Mouse (Mus musculus): ENCODE measurements around the gene Cwc22. TPM values are rescaled to one million over a fixed set of nuclear protein-coding genes. Genes with fewer than 3 reads are reported as not detected.

The Cwc22 gene
- polyA plus RNA-seq, 2 experiments: 11.0 to 15.8 TPM

DNA sequence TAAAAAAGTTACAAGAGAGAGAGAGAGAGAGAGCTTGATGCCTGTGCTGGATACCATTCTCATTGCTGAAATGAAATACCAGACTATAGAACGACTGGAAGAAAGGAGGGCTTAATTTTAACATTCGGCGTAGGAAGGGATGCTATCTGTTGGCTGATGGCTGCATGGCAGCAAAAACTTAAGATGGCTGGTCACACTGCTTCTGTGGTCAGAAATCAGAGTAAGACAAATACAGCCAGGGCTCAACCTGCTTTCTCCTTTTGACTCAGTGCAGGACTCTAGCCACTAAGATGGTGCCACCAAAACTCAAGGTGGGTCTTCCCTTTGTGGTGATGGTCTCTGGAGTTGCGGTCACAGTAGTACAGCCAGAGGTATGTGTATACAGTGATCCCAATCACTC lies 70.7 kb downstream of the Cwc22 start:
- Histone ChIP-seq H3K4me1 (replicated peaks; ENCODE audit: control insufficient read depth in 2 of 2, insufficient read depth in 2 of 2, low read length in 1 of 2) (no peaks in the 10 kb centered on the region), H3K27ac (no peak overlapping the region), H3K4me3 (ENCODE audit: insufficient read depth in 1 of 2, low read depth in 2 of 2, low read length in 2 of 2) (no peak overlapping the region), H3K9me3 (ENCODE audit: control insufficient read depth, low read length) (no peaks in the 10 kb centered on the region), H3K4me2 (ENCODE audit: low read depth) (no peak overlapping the region), H3K27me3 (ENCODE audit: control insufficient read depth, insufficient read depth, low read length) (no peaks in the 10 kb centered on the region), H3K9ac (replicated peaks) (no peak overlapping the region), H3K36me3 (replicated peaks; ENCODE audit: control insufficient read depth, insufficient read depth, low read depth) (no peaks in the 10 kb centered on the region)
- 75% methylated on average over 4 of the region's 4 CpGs for WGBS (ENCODE audit: insufficient replicate concordance)
- ATAC-seq (ENCODE audit: insufficient read depth) (no peak), DNase-seq (ENCODE audit: low read depth in 3 of 3, low spot score in 3 of 3) (no peak)
- TF ChIP-seq EP300 (IDR thresholded peaks at IDR 0.05; ENCODE audit: low read depth) (no peak), CTCF (IDR thresholded peaks at IDR 0.05; ENCODE audit: low read depth) (no peak)

DNA sequence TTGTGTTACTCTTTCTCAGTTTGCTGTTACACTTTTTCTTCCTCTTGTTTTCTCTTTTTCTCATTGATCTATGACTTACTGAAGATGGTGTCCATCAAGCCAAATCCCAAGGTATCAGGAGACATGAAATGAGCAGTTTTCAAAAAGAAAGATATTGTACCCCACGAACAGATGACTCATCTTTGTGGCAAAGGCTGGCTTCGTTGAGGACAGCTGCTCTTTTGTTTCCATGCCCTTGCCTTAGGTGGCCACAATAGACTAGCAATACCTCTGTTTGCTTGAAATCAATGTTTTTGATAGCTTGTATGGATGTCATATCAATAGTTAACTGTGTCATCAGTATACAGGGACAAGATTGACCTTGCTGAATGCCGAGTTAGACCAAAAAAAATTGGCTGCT lies 71.5 kb downstream of the Cwc22 start:
- Histone ChIP-seq H3K4me1 (replicated peaks; ENCODE audit: control insufficient read depth in 2 of 2, insufficient read depth in 2 of 2, low read length in 1 of 2) (no peaks in the 10 kb centered on the region), H3K27ac (no peak overlapping the region), H3K4me2 (ENCODE audit: low read depth) (no peak overlapping the region), H3K9ac (replicated peaks) (no peak overlapping the region), H3K9me3 (ENCODE audit: control insufficient read depth, low read length) (no peaks in the 10 kb centered on the region), H3K27me3 (ENCODE audit: control insufficient read depth, insufficient read depth, low read length) (no peaks in the 10 kb centered on the region), H3K4me3 (ENCODE audit: insufficient read depth in 1 of 2, low read depth in 2 of 2, low read length in 2 of 2) (no peak overlapping the region), H3K36me3 (replicated peaks; ENCODE audit: control insufficient read depth, insufficient read depth, low read depth) (no peaks in the 10 kb centered on the region)
- DNase-seq (ENCODE audit: low read depth in 3 of 3, low spot score in 3 of 3): no peak
- ATAC-seq (ENCODE audit: insufficient read depth): no peak
- 46% methylated on average over 3 of the region's 3 CpGs for WGBS (ENCODE audit: insufficient replicate concordance)
- TF ChIP-seq EP300 (IDR thresholded peaks at IDR 0.05; ENCODE audit: low read depth) (no peak), CTCF (IDR thresholded peaks at IDR 0.05; ENCODE audit: low read depth) (no peak)

DNA sequence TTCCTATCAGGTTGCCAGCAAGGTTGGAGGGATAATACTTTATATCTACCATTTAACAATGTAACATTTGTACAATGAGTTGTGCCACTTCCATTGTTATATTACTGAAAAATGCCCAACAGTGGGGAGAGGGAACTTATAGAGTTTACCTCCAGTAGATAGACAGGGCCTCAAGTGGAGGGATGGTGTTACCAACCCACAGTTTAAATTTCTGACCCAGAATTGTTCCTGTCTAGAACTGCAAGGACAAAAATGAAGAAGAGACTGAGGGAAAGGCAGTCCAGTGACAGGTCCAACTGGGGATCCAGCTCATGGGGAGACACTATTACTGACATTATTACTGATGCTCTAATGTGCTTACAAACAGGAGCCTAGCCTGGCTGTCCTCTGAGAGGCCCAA lies 72.4 kb downstream of the Cwc22 start:
- TF ChIP-seq CTCF (IDR thresholded peaks at IDR 0.05; ENCODE audit: low read depth) (no peak), EP300 (IDR thresholded peaks at IDR 0.05; ENCODE audit: low read depth) (no peak)
- Histone ChIP-seq H3K4me1 (replicated peaks; ENCODE audit: control insufficient read depth in 2 of 2, insufficient read depth in 2 of 2, low read length in 1 of 2) (no peaks in the 10 kb centered on the region), H3K4me3 (ENCODE audit: insufficient read depth in 1 of 2, low read depth in 2 of 2, low read length in 2 of 2) (no peak overlapping the region), H3K4me2 (ENCODE audit: low read depth) (no peak overlapping the region), H3K27ac (no peak overlapping the region), H3K27me3 (ENCODE audit: control insufficient read depth, insufficient read depth, low read length) (no peaks in the 10 kb centered on the region), H3K9me3 (ENCODE audit: control insufficient read depth, low read length) (no peaks in the 10 kb centered on the region), H3K9ac (replicated peaks) (no peak overlapping the region), H3K36me3 (replicated peaks; ENCODE audit: control insufficient read depth, insufficient read depth, low read depth) (no peaks in the 10 kb centered on the region)
- DNase-seq (ENCODE audit: low read depth in 3 of 3, low spot score in 3 of 3) (no peak), ATAC-seq (ENCODE audit: insufficient read depth) (no peak)

DNA sequence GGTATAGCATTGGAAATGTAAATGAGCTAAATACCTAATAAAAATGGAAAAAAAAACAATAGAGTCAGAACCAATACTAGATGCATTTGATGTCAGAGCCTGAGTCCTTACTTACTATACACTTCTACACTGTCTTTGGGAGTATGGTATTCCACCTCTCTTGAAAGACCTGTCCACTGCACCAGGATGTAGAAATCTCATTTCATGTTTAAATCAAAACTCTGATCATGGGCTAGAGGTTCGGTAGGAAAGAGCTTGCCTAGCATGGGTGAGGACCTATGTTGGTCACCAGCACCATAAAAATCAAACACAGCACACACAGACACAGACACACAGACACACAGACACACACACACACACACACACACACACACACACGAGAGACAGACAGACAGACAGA lies 73.5 kb downstream of the Cwc22 start:
- no peaks in the 10 kb centered on the region for H3K9me3 ChIP-seq (ENCODE audit: control insufficient read depth, low read length)
- H3K9ac ChIP-seq (replicated peaks): no peak overlapping the region
- no peak overlapping the region for H3K27ac ChIP-seq
- H3K4me1 ChIP-seq (replicated peaks; ENCODE audit: control insufficient read depth in 2 of 2, insufficient read depth in 2 of 2, low read length in 1 of 2): no peaks in the 10 kb centered on the region
- TF ChIP-seq CTCF (IDR thresholded peaks at IDR 0.05; ENCODE audit: low read depth): no peak
- TF ChIP-seq EP300 (IDR thresholded peaks at IDR 0.05; ENCODE audit: low read depth): no peak
- no peaks in the 10 kb centered on the region for H3K36me3 ChIP-seq (replicated peaks; ENCODE audit: control insufficient read depth, insufficient read depth, low read depth)
- DNase-seq (ENCODE audit: low read depth in 3 of 3, low spot score in 3 of 3) (no peak), ATAC-seq (ENCODE audit: insufficient read depth) (no peak)
- WGBS (ENCODE audit: insufficient replicate concordance): 47% methylated on average over 2 of the region's 2 CpGs
- H3K4me3 ChIP-seq (ENCODE audit: insufficient read depth in 1 of 2, low read depth in 2 of 2, low read length in 2 of 2): no peak overlapping the region
- no peak overlapping the region for H3K4me2 ChIP-seq (ENCODE audit: low read depth)
- H3K27me3 ChIP-seq (ENCODE audit: control insufficient read depth, insufficient read depth, low read length): no peaks in the 10 kb centered on the region

GRCm38 (mm10) chr2:77871146-77871545 lies 75.0 kb downstream of the Cwc22 start:
- no peak overlapping the region for H3K4me2 ChIP-seq (ENCODE audit: low read depth)
- no peak overlapping the region for H3K9ac ChIP-seq (replicated peaks)
- DNase-seq (ENCODE audit: low read depth in 3 of 3, low spot score in 3 of 3) (no peak), ATAC-seq (ENCODE audit: insufficient read depth) (no peak)
- TF ChIP-seq EP300 (IDR thresholded peaks at IDR 0.05; ENCODE audit: low read depth) (no peak), CTCF (IDR thresholded peaks at IDR 0.05; ENCODE audit: low read depth) (no peak)
- no peak overlapping the region for H3K27ac ChIP-seq
- no peaks in the 10 kb centered on the region for H3K9me3 ChIP-seq (ENCODE audit: control insufficient read depth, low read length)
- no peak overlapping the region for H3K4me3 ChIP-seq (ENCODE audit: insufficient read depth in 1 of 2, low read depth in 2 of 2, low read length in 2 of 2)
- H3K4me1 ChIP-seq (replicated peaks; ENCODE audit: control insufficient read depth in 2 of 2, insufficient read depth in 2 of 2, low read length in 1 of 2): no peaks in the 10 kb centered on the region
- H3K36me3 ChIP-seq (replicated peaks; ENCODE audit: control insufficient read depth, insufficient read depth, low read depth): no peaks in the 10 kb centered on the region
- H3K27me3 ChIP-seq (ENCODE audit: control insufficient read depth, insufficient read depth, low read length): no peaks in the 10 kb centered on the region
